Mouse (Mus musculus): ENCODE measurements around the gene Tbca.

- TF ChIP-seq CTCF (IDR thresholded peaks at IDR 0.05; ENCODE audit: low read depth, low read length): no peak
- no peak for TF ChIP-seq POLR2A (IDR thresholded peaks at IDR 0.05; ENCODE audit: insufficient read depth, low read length)
- TF ChIP-seq EP300 (IDR thresholded peaks at IDR 0.05; ENCODE audit: insufficient read depth, low read depth, low read length): no peak
Observed at GRCm38 (mm10) chr13:94820956-94821355, 32.2 kb downstream of the Tbca start.
